Mouse (Mus musculus): ENCODE results near the gene Gm49318. TPM values are rescaled to one million over a fixed set of nuclear protein-coding genes. Genes with fewer than 3 reads are reported as not detected.
A peak's percentile ranks its signal among the peaks of the same experiment; 100 is the strongest.

Gene Gm49318
- total RNA-seq, 1 experiment from 2014 or later: not detected

GRCm38 (mm10) chr9:22069881-22070553 is 1.0 kb downstream of the Gm49318 start:
- DNase-seq: no peak

- DNase-seq: no peak
Measured at GRCm38 (mm10) chr9:22067195-22067594, 3.9 kb downstream of the Gm49318 start.

GRCm38 (mm10) chr9:22066433-22066832 is 4.6 kb downstream of the Gm49318 start:
- DNase-seq: peak; percentile 84

GRCm38 (mm10) chr9:22065642-22066041 is 5.4 kb downstream of the Gm49318 start:
- DNase-seq: no peak

- no peak for DNase-seq
Measured at GRCm38 (mm10) chr9:22064341-22064740, 6.7 kb downstream of the Gm49318 start.

- no peak for DNase-seq
Measured at GRCm38 (mm10) chr9:22061339-22061738, 9.7 kb downstream of the Gm49318 start.

- DNase-seq: peak; percentile 64
Measured at GRCm38 (mm10) chr9:22058011-22058424, 13.0 kb downstream of the Gm49318 start.

- no peak for DNase-seq
Measured at GRCm38 (mm10) chr9:22057031-22057517, 14.0 kb downstream of the Gm49318 start.

GRCm38 (mm10) chr9:22056303-22056910 is 14.7 kb downstream of the Gm49318 start:
- DNase-seq: no peak

- DNase-seq: no peak
Measured at GRCm38 (mm10) chr9:22055713-22056112, 15.3 kb downstream of the Gm49318 start.

- DNase-seq: peak; percentile 89
Measured at GRCm38 (mm10) chr9:22054411-22055076, 16.5 kb downstream of the Gm49318 start.

- DNase-seq: peak; percentile 28
Measured at GRCm38 (mm10) chr9:22053657-22054056, 17.4 kb downstream of the Gm49318 start.

GRCm38 (mm10) chr9:22051958-22052254 is 19.2 kb downstream of the Gm49318 start, which contains the start of gene Elavl3:
TSS of gene Elavl3 (minus strand) at chr9:22052023.
- DNase-seq: no peak

GRCm38 (mm10) chr9:22051161-22051957 is 19.7 kb downstream of the Gm49318 start:
- peak; percentile 35 for DNase-seq

GRCm38 (mm10) chr9:22050351-22050889 is 20.6 kb downstream of the Gm49318 start:
- peak; percentile 80 for DNase-seq

GRCm38 (mm10) chr9:22049721-22050270 is 21.3 kb downstream of the Gm49318 start:
- DNase-seq: no peak

- no peak for DNase-seq
Measured at GRCm38 (mm10) chr9:22049315-22049714, 21.7 kb downstream of the Gm49318 start.

- DNase-seq: no peak
Measured at GRCm38 (mm10) chr9:22047329-22047728, 23.7 kb downstream of the Gm49318 start.

GRCm38 (mm10) chr9:22041832-22042231 is 29.2 kb downstream of the Gm49318 start:
- no peak for DNase-seq

- peak; percentile 48 for DNase-seq
Measured at GRCm38 (mm10) chr9:22037826-22038225, 33.2 kb downstream of the Gm49318 start.

GRCm38 (mm10) chr9:22035300-22036044 is 35.6 kb downstream of the Gm49318 start:
- DNase-seq: no peak
